Mouse (Mus musculus) heart, postnatal 36 days (tissue): ENCODE data around the gene Specc1l. TPM values are rescaled to one million over a fixed set of nuclear protein-coding genes. Genes with fewer than 3 reads are reported as not detected.
"Not testable (repeated sequence)": the region's sequence is repeated elsewhere in the genome, so short reads cannot be mapped to it uniquely, and the experiment has no call there.

Experiments used
- DNase-seq, 2 experiments: peaks; one replicate each; pipeline ENCODE4 v3.0.0; 2021 to 2022
- intact Hi-C: fragments of 180-260 bp; cut with DNase I; formaldehyde crosslinking; loops from one replicate; pipeline ENCODE4 v1.15.1; 2025
- total RNA-seq, 2 experiments: library from RNA; stranded (reverse); gene quantifications; 2 replicates each; pipeline ENCODE4 v1.2.3; 2021

The Specc1l gene
- total RNA-seq, 2 experiments from 2014 or later, result 42.7 to 43.1 TPM

DNA sequence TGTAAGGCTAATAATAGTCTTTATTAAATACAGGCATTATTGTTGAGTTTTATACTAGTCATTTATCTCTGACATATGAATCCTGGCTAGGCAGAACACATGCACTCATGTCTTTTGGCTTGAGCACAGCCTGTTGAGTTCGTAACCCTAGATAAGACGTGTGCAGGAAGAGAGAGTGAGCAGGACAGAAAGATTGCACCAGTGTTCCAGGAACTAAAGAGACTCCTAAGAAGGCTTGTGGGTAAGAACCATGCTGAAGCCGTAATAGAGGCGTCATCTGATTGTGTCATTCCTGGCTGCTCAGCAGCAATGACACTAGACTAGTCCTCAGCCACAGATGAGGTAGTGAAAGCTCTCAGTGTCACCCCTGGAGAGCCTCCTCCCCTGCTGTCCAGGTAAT is 61.1 kb downstream of the Specc1l start:
- DNase-seq, result no peak
- intact Hi-C loops, result no loop called here

GRCm38 (mm10) chr10:75276427-75277013 is 64.6 kb downstream of the Specc1l start:
- no peak for DNase-seq
- intact Hi-C loops, result loop anchor here (2.0 to 5.0 kb wide), 4 partner anchors 40 to 211 kb away; partner anchors contain the start of gene Adora2a

DNA sequence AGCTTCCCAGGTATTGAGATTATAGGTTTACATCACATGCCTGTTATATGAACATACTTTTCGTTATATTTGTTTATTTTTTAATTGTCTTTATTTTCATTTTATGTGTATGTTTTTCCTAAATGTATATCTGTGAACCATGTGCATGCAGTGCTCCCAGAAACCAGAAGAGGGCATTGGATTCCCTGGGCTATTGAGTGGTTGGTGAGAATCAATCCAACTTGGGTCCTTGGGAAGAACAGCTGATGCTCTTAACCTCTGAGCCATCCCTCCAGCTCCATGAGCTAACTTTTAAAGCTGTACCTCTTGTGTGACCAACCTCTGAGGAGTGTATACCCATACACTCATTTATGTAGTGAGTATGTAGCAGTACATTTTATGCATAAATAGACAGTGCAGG is 65.6 kb downstream of the Specc1l start:
- DNase-seq, result peak in 1 of 2 experiments; percentile 53
- intact Hi-C loops, result loop anchor here (2.0 to 5.0 kb wide), 4 partner anchors 39 to 210 kb away; partner anchors contain the start of gene Adora2a

DNA sequence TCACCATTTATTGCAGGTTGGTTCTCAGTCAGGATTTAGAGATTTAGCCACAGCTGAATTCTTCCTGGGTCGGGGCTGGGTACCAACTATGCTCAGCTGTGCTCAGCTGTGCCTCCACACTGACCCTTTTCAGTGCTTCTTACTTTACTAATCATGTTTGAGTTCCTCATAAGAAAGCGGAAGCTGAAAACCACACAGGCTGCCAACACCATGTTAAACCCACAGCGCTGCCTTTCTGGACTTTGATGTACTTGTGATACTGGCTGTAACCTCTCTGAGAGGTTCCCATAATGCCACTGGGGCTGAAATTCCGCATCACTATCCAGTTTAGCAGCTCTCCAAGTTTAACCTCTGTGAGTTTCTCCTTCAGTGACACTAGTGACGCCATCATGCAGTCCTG is 70.8 kb downstream of the Specc1l start:
- DNase-seq, result no peak
- intact Hi-C loops, result no loop called here

DNA sequence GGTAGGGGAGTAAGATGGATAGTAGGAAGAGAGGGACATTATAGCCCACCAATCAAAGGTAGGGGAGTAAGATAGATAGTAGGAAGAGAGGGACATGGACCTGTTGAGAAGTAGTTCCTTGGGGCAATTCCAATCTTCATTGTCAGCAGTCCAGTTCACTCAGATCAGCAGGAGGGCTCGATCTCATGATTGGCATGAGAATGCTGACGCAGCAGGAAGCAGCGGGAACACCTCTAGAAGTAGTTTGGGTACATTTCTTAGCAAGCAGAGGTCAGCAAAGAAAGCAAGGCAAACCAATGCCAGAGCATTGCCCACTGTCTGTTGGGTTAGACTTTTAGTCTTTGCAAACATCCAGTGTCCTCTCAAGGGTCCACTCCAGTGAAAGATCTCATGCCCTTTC is 71.9 kb downstream of the Specc1l start:
- intact Hi-C loops, result no loop called here
- DNase-seq, result no peak

DNA sequence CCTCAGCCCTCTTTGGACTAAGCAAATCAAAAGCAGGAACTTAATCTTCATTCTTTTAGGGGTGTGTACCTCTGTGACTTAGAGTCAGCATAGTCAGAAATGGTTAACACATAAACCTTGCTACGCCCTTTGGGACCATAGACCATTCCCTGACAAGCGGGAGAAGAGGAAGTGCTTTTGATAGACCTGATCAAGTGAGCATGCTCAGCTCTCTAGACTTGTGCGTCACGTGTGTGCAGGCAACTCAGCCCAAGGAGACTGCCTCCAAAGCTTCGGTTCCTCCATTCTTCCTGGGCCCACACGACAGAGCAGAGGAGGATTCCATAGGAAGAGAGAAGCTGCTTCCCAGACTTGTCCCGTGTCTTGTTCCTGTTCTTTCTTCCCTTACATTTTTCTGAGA is 76.7 kb downstream of the Specc1l start:
- intact Hi-C loops, result no loop called here
- DNase-seq, result no peak

DNA sequence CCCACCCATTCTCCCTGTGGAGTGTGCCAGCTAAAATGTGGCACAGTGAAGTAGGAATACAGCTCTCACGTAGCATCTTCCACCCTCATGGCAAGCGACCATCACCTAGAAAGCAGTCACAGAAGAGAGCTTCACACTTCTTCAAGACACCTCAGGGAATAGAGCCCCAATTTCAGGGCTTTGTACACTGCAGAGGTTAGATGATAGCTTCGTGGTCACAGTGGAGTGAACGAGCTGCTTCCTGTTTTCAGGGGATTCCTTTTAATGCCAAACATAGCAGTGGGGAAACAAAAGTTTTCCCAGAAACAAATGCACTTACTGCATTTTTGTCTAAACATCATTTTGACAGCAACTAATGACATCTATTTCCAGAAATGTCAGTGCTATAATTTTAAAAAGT is 77.5 kb downstream of the Specc1l start:
- intact Hi-C loops, result no loop called here
- DNase-seq, result no peak

DNA sequence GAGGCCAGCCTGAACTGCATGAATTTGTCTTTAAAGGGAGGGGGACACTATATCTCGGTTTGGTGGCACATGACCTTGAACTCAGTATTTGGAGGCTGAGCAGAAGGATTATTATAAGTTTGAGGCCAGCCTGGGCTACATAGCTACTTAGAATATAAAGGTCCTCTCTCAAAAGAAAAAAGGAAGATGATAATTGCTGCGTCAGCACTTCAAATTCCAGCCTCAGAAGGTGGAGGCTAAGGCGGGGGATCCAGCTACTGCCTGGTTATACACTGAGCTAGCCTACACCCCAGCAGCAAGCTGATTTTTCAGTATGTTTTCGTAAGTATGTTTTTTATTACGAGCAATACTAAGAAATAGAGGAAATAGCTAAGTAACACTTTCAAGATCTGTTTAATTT is 78.8 kb downstream of the Specc1l start:
- intact Hi-C loops, result no loop called here
- DNase-seq, result no peak

DNA sequence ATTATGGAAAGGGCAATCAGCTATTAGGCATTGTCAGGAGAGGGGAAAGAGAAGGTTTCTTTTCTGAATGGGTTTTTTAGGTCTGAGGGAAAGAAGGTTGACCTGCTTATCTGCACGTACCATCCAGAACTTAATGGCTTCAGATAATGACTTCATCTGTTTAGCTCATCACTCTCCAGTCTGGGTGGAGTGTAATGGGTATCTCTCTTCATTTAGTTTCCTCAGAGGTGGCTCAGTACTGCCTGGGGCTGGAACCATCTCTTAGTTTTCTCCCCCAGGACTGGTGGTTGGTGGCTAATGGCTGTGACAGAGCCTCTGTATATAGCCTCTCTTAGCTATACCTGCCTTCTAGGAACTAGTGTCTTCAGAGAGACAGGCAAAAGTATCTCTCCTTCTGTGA is 79.5 kb downstream of the Specc1l start:
- DNase-seq, result no peak
- intact Hi-C loops, result no loop called here

- intact Hi-C loops, DNase-seq: not testable (repeated sequence)
These were observed 80.3 kb downstream of the Specc1l start for GRCm38 (mm10) chr10:75292206-75292605.

- intact Hi-C loops, result no loop called here
These were observed 81.4 kb downstream of the Specc1l start for GRCm38 (mm10) chr10:75293288-75293687.

DNA sequence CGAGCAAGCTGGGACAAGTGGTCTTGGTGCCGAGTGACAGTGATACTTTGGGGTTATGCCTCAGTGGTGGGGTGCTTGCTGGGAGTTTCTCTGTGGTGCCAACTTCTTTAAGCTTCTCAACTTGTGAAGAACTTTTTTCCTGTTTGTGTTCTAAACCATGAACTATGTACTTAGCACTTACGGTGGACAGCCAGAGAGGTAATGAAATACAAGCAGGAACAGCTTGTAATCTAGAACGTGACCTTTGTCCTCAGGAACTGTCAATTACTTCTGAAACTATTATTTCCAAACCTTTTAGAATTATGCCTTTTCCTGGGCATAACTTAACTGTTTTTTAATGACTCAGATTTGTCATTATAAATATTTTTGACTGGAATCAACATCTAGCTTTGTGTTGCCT is 82.5 kb downstream of the Specc1l start:
- intact Hi-C loops, result loop anchor here (1.0 kb wide), 1 partner anchor 22 kb away; the partner anchor contains the start of gene Adora2a
- no peak for DNase-seq

More at GRCm38 (mm10) chr10:75293288-75293687, 81.4 kb downstream of the Specc1l start:
- DNase-seq, result no peak

- DNase-seq, result no peak
- intact Hi-C loops, result loop anchor here (1.0 kb wide), 1 partner anchor 21 kb away; the partner anchor contains the start of gene Adora2a
These were observed 83.1 kb downstream of the Specc1l start for GRCm38 (mm10) chr10:75294926-75295325.

DNA sequence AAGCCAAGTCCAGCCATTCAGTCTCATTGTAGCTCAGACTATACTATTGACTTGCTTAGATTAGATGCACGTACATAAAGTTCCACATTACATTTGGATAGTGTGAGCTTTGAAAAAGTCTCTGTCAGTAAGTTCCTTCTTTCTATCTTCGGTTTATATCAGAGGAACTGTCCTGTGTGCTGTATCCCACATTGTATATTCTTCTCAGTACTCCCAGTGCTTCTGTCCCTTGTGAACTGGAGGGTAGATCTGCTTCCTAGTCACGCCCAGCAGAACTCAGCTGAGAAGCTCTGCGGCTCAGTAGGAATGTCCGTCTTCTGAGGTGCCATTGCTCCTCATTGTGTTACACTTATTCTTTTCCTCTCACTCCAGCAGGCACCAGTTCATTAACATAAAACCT is 86.7 kb downstream of the Specc1l start:
- DNase-seq, result no peak
- intact Hi-C loops, result no loop called here

DNA sequence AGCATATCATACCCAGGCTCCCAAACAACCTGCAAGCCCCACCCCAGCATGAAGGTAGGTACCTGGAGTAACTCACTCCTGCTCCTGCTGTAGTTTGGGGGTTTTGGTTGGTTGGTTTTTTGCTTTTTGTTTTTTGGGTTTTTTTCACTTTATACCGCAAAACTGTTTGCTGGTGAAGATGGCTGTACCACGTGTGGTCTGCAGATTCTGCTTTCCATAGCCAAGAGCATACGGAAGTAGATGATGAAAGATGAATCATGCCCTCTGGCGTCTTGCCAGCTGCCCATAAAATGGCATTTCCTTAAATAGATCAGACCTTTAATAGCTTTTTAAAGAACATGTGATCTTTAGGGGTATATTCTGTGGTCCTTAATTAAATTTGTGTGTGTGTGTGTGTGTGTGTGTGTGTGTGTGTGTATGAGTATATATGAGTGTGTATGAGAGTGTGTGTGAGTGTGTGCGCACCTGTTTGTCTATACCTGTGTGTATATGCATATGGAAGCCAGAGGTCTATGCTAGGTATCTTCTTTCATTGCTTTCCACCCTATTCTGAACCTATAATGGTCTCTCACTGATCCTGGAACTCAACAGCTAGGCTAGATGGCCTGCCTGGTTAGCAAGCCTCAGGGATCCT is 88.0 kb downstream of the Specc1l start:
- intact Hi-C loops, result no loop called here

DNA sequence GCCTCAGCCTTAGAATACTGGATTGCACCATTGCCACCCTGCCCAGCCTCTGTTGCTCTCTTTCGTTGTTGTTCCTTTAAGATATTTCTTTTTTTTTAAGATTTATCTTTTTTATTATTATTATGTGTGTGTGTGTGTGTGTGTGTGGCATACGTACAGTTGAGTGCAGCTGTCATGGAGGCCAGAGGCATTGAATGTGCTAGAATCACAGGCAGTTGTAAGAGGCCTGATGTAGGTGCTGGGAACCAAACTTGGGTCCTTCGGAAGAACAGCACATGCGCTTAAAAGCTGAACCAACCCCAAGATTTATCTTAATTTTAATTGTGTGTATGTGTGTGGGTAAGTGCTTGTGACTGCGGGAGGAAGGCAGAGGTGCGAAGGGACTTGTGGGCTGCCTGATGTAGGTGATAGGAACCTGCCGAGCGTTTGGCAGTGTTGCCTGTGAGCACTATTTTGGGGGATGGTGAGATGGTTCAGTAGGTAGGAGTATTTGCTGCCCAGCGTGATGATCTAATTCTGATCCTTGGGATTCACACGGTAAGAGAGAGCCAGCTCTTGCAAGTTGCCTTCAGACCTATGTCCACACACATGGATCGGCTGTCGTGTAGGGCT is 89.4 kb downstream of the Specc1l start:
- intact Hi-C loops, result no loop called here
- DNase-seq, result no peak

More for the DNA sequence above, 88.0 kb downstream of the Specc1l start:
- peak; percentile 45 to 67 for DNase-seq

DNA sequence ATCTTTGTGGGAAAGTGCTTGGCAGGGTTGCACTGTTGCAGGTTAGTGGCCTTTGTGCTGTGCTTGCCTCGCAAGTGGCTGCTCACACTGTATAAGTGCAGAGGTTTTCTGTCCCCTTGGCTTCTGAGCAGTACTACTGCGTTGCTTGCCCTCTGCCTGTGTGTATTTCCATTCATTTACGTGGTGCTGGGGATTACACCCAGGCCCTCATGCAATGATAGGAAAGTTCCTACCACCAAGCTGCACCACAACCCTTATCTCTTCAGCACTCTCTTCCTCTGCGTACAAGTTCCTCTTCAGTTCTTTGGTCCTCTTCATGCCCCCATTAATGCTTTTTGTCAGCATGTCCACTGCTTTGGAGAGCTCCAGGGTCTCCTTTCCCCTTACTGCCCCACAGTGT is 90.1 kb downstream of the Specc1l start:
- DNase-seq, result no peak
- intact Hi-C loops, result no loop called here

GRCm38 (mm10) chr10:75302536-75302935 is 90.7 kb downstream of the Specc1l start:
- intact Hi-C loops, result no loop called here
- no peak for DNase-seq

GRCm38 (mm10) chr10:75303324-75304048 is 91.6 kb downstream of the Specc1l start:
- DNase-seq, result no peak
- intact Hi-C loops, result no loop called here

DNA sequence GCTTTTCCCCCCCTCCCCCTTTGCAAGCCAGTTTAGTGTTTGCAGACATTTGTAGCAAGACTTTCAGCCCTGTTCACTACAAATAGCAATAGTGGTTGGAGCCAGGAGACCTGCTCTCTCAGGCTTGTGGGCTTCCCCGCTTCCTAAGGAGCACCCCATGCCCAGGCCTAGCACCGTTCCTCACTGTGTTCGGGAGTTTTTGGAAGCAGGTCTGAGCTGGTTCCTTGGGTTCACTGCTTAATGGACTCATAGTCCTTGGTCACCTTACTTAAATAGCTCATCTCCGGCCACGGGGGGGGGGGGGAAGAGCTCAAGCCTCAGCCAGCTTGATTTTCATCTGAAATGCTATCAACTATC is 92.2 kb downstream of the Specc1l start:
- no peak for DNase-seq
- intact Hi-C loops, result no loop called here

GRCm38 (mm10) chr10:75304413-75304812 is 92.5 kb downstream of the Specc1l start:
- DNase-seq, result peak in 1 of 2 experiments; percentile 43
- intact Hi-C loops, result no loop called here
